Mouse (Mus musculus) liver, adult 2 months (tissue): ENCODE measurements around the gene Ovol2.

Experiments
- CTCF ChIP-seq: fragments of 200-500 bp; IDR thresholded peaks from 2 replicates; pipeline ENCODE4 v1.5.1; 2011; ENCODE audit warnings: low read depth, low read length, control low read depth
- POLR2A ChIP-seq: fragments of 200-500 bp; IDR thresholded peaks from 2 replicates; pipeline ENCODE4 v1.6.1; 2011; ENCODE audit warnings: low read length, control low read depth; ENCODE audit not compliant: insufficient read depth; ENCODE audit errors: extremely low read depth

DNA sequence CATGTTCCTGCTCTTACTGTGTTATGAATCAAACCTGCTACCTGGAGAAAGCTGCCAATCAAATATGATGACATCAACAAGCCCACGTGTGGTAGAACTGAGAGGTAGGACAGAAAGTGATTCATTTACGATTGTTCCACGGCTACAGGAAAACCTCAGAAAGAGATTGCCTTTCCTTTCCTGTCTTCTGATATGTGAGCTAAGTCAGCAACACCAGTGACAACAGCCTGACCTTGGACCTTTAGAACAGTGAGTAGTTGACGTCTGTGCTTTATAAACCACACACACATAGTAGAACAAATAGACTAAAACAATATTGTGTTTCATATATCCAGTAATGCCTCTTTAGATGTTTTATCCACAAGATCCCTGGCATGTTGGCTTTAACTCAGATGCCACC is 11.2 kb upstream of the Ovol2 start:
- TF ChIP-seq CTCF (no peak), POLR2A (no peak)
